In genomic region chr6:102186316-102186715, GRCm38 (mm10) we compare ENCODE assay signal across 15 mouse cellular contexts.
"Had no signal": no experiment of that assay in that cellular context is flagged by ENCODE, and none has a peak within 500 bp of the region (broad histone marks: within the 10 kb centered on the region; RNA-seq: fewer than 3 reads in every experiment).

No protein-coding gene starts in this region.

- DNase-seq: lung, adult 18-20 months; lung, embryonic 14.5 days; lung, postnatal 10 days; lung, postnatal 4 days; right cerebral cortex, postnatal 14 days; thymus, adult 2 months; thymus, postnatal 25 days; thymus, postnatal 4 days had no signal

- H3K9me3 ChIP-seq: midbrain, embryonic 10.5 days; midbrain, embryonic 13.5 days; midbrain, embryonic 15.5 days; neural tube, embryonic 12.5 days; stomach, embryonic 15.5 days had no signal

- H3K4me3 ChIP-seq: midbrain, embryonic 10.5 days; midbrain, embryonic 13.5 days; midbrain, embryonic 15.5 days; myocyte; neural tube, embryonic 12.5 days; stomach, embryonic 15.5 days had no signal

- H3K27ac ChIP-seq: midbrain, embryonic 10.5 days; midbrain, embryonic 13.5 days; midbrain, embryonic 15.5 days; neural tube, embryonic 12.5 days; stomach, embryonic 15.5 days; stomach, postnatal 0 days had no signal

- H3K4me2 ChIP-seq: lung, embryonic 14.5 days; midbrain, embryonic 13.5 days; midbrain, embryonic 15.5 days; neural tube, embryonic 12.5 days; stomach, embryonic 15.5 days had no signal

- H3K36me3 ChIP-seq: midbrain, embryonic 10.5 days; midbrain, embryonic 13.5 days; midbrain, embryonic 15.5 days; neural tube, embryonic 12.5 days; stomach, embryonic 15.5 days had no signal

- H3K27me3 ChIP-seq: midbrain, embryonic 13.5 days; midbrain, embryonic 15.5 days; neural tube, embryonic 12.5 days; stomach, embryonic 15.5 days had no signal

- ATAC-seq: midbrain, embryonic 13.5 days; midbrain, embryonic 15.5 days had no signal

- H3K9ac ChIP-seq: lung, embryonic 14.5 days; midbrain, embryonic 13.5 days; midbrain, embryonic 15.5 days; neural tube, embryonic 12.5 days; stomach, embryonic 15.5 days had no signal

- H3K4me1 ChIP-seq: midbrain, embryonic 10.5 days; midbrain, embryonic 13.5 days; midbrain, embryonic 15.5 days; neural tube, embryonic 12.5 days; stomach, embryonic 15.5 days had no signal
